Mouse (Mus musculus) spleen, adult 2 months (tissue): ENCODE measurements around the gene Izumo4. TPM values are rescaled to one million over a fixed set of nuclear protein-coding genes. Genes with fewer than 3 reads are reported as not detected.

Experiments
- DNase-seq, 2 experiments: peaks; one replicate each; pipeline versions ENCODE4 v3.0.0 to v3.0.0-alpha.2; 2012 to 2021; ENCODE audit warnings: low spot score in 2 of 2, low read depth in 1 of 2
- H3K27ac ChIP-seq: fragments of 200-500 bp; 2 replicates; pipeline ENCODE4 v1.5.1; 2012; ENCODE audit warnings: low read length, inconsistent platforms; ENCODE audit not compliant: insufficient read depth
- H3K27me3 ChIP-seq: fragments of 200-500 bp; 2 replicates; pipeline ENCODE4 v1.6.1; 2012; ENCODE audit warnings: mild to moderate bottlenecking, moderate library complexity, low read length, inconsistent platforms; ENCODE audit not compliant: control insufficient read depth, insufficient read depth
- H3K36me3 ChIP-seq: fragments of 200-500 bp; 2 replicates; pipeline ENCODE4 v1.6.1; 2012; ENCODE audit warnings: mild to moderate bottlenecking, low read length, inconsistent platforms; ENCODE audit not compliant: control insufficient read depth, insufficient read depth
- H3K4me1 ChIP-seq: fragments of 200-500 bp; 2 replicates; pipeline ENCODE4 v1.6.1; 2011; ENCODE audit warnings: inconsistent platforms; ENCODE audit not compliant: control insufficient read depth, insufficient read depth, insufficient read length
- H3K4me3 ChIP-seq: fragments of 200-500 bp; 2 replicates; pipeline ENCODE4 v1.5.1; 2011; ENCODE audit warnings: mild to moderate bottlenecking, inconsistent platforms; ENCODE audit not compliant: insufficient read depth, insufficient read length; ENCODE audit errors: extremely low read depth
- CTCF ChIP-seq: fragments of 200-500 bp; IDR thresholded peaks from 2 replicates; pipeline ENCODE4 v1.5.1; 2011; ENCODE audit warnings: mild to moderate bottlenecking, inconsistent platforms; ENCODE audit not compliant: insufficient read depth, insufficient read length, insufficient replicate concordance; ENCODE audit errors: extremely low read depth
- POLR2A ChIP-seq: fragments of 200-500 bp; IDR thresholded peaks from 2 replicates; pipeline ENCODE4 v1.6.1; 2011; ENCODE audit warnings: low read depth, low read length, inconsistent platforms
- WGBS: fragments of 180-500 bp; shearing (Covaris S2); methylation state at CpG from one replicate; pipeline ENCODE4 v1.1.7; 2018; 5-methylcytosine and 5-hydroxymethylcytosine counted together
- polyA plus RNA-seq: library from polyadenylated mRNA; depleted of rRNA; stranded (reverse); fragments of >200 nt; gene quantifications from 2 replicates; pipeline ENCODE4 v1.2.3, GENCODE M21; 2012

The Izumo4 gene
- polyA plus RNA-seq, 1 experiment = 49.0 TPM

DNA sequence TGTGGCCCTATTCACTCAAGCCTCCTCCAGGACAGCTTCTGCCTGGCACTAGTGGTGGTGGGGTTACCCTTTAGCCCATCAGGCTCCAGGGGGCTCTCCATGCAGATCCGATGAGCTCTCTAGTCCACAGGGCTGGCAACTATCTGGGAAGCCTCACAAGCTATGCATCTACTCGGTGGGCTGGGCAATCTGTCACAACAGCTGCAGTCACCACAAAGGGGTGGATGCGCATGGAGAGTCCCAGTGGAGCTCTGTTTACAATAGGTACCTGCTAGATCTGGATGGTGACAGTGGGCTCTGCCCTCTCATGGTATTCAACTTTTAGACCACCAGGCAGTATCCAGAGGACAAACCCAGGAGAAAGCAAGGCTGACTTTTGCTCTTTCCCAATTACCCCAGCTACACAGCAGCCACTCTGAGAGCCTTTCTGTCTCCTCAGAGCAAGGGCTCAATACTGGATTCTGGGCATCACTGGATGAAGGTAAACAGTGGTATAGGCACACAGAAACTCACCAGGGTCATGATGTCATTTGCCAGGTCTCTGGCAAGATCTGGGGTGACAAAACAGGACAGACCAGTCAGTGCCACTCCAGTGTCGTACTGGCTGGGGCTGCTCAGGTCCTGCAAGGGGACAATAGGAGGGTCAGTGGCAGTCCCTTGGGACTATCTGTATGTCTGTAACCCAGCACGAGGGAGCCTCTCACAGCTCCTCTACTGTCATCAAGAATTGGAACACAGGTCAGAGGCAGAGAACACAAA is 25.6 kb downstream of the Izumo4 start:
- no peak overlapping the region for H3K27ac ChIP-seq
- no peaks in the 10 kb centered on the region for H3K4me1 ChIP-seq
- no peak for TF ChIP-seq POLR2A
- no peak for TF ChIP-seq CTCF
- DNase-seq = no peak
- peaks cover 63% of the 10 kb centered on the region for H3K36me3 ChIP-seq
- WGBS = 92% methylated on average over 5 of the region's 5 CpGs
- no peaks in the 10 kb centered on the region for H3K27me3 ChIP-seq
- H3K4me3 ChIP-seq = no peak overlapping the region

GRCm38 (mm10) chr10:80732611-80733101 is 30.7 kb downstream of the Izumo4 start:
- DNase-seq = no peak
- Histone ChIP-seq H3K4me1 (peaks cover 4% of the 10 kb centered on the region; the same call in 1 of the 2 replicates), H3K4me3 (no peak overlapping the region), H3K36me3 (peaks cover 32% of the 10 kb centered on the region), H3K27ac (no peak overlapping the region), H3K27me3 (no peaks in the 10 kb centered on the region)
- TF ChIP-seq CTCF (no peak), POLR2A (no peak)
- WGBS = 96% methylated on average over 6 of the region's 6 CpGs

- DNase-seq = no peak
- no peak for TF ChIP-seq CTCF
- TF ChIP-seq POLR2A = no peak
- peaks cover 12% of the 10 kb centered on the region; the same call in 1 of the 2 replicates for H3K4me1 ChIP-seq
- H3K4me3 ChIP-seq = no peak overlapping the region
- 69% methylated on average over 5 of the region's 5 CpGs for WGBS
- H3K36me3 ChIP-seq = 0 out of 2 replicates have a peak, but pooled peaks cover 3% of the 10 kb centered on the region
- no peaks in the 10 kb centered on the region for H3K27me3 ChIP-seq
- H3K27ac ChIP-seq = no peak overlapping the region
Observed at GRCm38 (mm10) chr10:80736731-80737130, 34.7 kb downstream of the Izumo4 start.

GRCm38 (mm10) chr10:80738657-80739056 is 36.7 kb downstream of the Izumo4 start:
- Histone ChIP-seq H3K4me1 (peaks cover 15% of the 10 kb centered on the region; the same call in 1 of the 2 replicates), H3K27me3 (no peaks in the 10 kb centered on the region), H3K36me3 (0 out of 2 replicates have a peak, but pooled peaks cover 1% of the 10 kb centered on the region), H3K4me3 (no peak overlapping the region), H3K27ac (no peak overlapping the region)
- DNase-seq = no peak
- TF ChIP-seq POLR2A (no peak), CTCF (no peak)
- 58% methylated on average over 1 of the region's 1 CpGs for WGBS

GRCm38 (mm10) chr10:80741146-80741545 is 39.2 kb downstream of the Izumo4 start:
- Histone ChIP-seq H3K4me3 (peak overlapping the region; percentile 84), H3K27me3 (no peaks in the 10 kb centered on the region), H3K36me3 (no peaks in the 10 kb centered on the region), H3K27ac (peak overlapping the region; percentile 69; the same call in 1 of the 2 replicates), H3K4me1 (peaks cover 15% of the 10 kb centered on the region; the same call in 1 of the 2 replicates)
- TF ChIP-seq POLR2A (no peak), CTCF (no peak)
- DNase-seq = no peak
- 15% methylated on average over 5 of the region's 5 CpGs for WGBS

DNA sequence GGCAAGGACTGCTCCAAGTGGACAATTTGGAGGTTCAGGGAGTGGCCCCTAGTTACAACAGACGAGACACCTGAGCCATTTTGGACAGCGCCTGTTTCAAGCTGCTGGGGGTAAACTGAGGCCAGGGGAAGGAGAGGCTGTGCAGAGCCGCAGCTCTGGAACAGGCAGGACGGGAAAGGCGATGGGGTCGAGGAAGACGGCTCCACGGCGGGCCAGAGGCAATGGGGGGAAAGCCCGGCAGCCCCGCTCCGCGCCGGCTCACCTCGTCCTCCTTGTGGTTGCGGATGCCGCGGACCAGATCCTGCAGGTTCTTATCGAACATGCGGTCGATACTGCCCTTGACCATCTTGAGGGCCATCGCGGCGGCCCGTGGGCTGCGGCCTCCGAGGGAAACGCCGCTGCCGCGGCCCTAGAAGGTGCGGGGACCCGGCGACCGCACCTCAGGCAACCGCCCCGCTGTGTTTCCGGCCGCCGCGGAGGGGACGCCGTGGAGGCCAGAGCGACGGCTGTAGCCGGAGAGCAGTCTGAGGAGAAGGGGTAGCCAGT is 39.7 kb downstream of the Izumo4 start:
- no peak for TF ChIP-seq POLR2A
- no peak for TF ChIP-seq CTCF
- H3K4me1 ChIP-seq = peaks cover 15% of the 10 kb centered on the region; the same call in 1 of the 2 replicates
- no peak for DNase-seq
- H3K36me3 ChIP-seq = no peaks in the 10 kb centered on the region
- no peaks in the 10 kb centered on the region for H3K27me3 ChIP-seq
- under 1% methylated on average over 46 of the region's 46 CpGs for WGBS
- H3K27ac ChIP-seq = peak overlapping the region; percentile 69
- peak overlapping the region; percentile 84 for H3K4me3 ChIP-seq
